Mouse (Mus musculus): ENCODE measurements around the gene Tmem130. TPM values are rescaled to one million over a fixed set of nuclear protein-coding genes. Genes with fewer than 3 reads are reported as not detected.

Gene Tmem130
- polyA plus RNA-seq, 2 experiments = 0.10 to 0.20 TPM

- no peak overlapping the region for H3K27ac ChIP-seq
- DNase-seq (ENCODE audit: low read depth in 3 of 3, low spot score in 3 of 3) (no peak), ATAC-seq (ENCODE audit: insufficient read depth) (no peak)
- no peak overlapping the region for H3K9ac ChIP-seq (replicated peaks)
- H3K4me3 ChIP-seq (ENCODE audit: insufficient read depth in 1 of 2, low read depth in 2 of 2, low read length in 2 of 2) = no peak overlapping the region
- peak; percentile 4; the same call in 1 of the 2 replicates for TF ChIP-seq CTCF (IDR thresholded peaks at IDR 0.05; ENCODE audit: low read depth)
- no peak for TF ChIP-seq EP300 (IDR thresholded peaks at IDR 0.05; ENCODE audit: low read depth)
- no peak overlapping the region for H3K4me2 ChIP-seq (ENCODE audit: low read depth)
- H3K36me3 ChIP-seq (replicated peaks; ENCODE audit: control insufficient read depth, insufficient read depth, low read depth) = no peaks in the 10 kb centered on the region
- no peaks in the 10 kb centered on the region for H3K9me3 ChIP-seq (ENCODE audit: control insufficient read depth, low read length)
- 0 out of 4 replicates have a peak, but pooled peaks cover 0 to 4% of the 10 kb centered on the region in 2 experiments for H3K4me1 ChIP-seq (replicated peaks; ENCODE audit: control insufficient read depth in 2 of 2, insufficient read depth in 2 of 2, low read length in 1 of 2)
- H3K27me3 ChIP-seq (ENCODE audit: control insufficient read depth, insufficient read depth, low read length) = no peaks in the 10 kb centered on the region
- 0% methylated on average over 5 of the region's 5 CpGs for WGBS (ENCODE audit: insufficient replicate concordance)
Observed at GRCm38 (mm10) chr5:144752432-144752831, 9.2 kb downstream of the Tmem130 start.

- no peak overlapping the region for H3K9ac ChIP-seq (replicated peaks)
- ATAC-seq (ENCODE audit: insufficient read depth) (no peak), DNase-seq (ENCODE audit: low read depth in 3 of 3, low spot score in 3 of 3) (no peak)
- no peaks in the 10 kb centered on the region for H3K36me3 ChIP-seq (replicated peaks; ENCODE audit: control insufficient read depth, insufficient read depth, low read depth)
- H3K27ac ChIP-seq = no peak overlapping the region
- H3K27me3 ChIP-seq (ENCODE audit: control insufficient read depth, insufficient read depth, low read length) = no peaks in the 10 kb centered on the region
- WGBS (ENCODE audit: insufficient replicate concordance) = 81% methylated on average over 14 of the region's 14 CpGs
- H3K4me3 ChIP-seq (ENCODE audit: insufficient read depth in 1 of 2, low read depth in 2 of 2, low read length in 2 of 2) = no peak overlapping the region
- H3K4me2 ChIP-seq (ENCODE audit: low read depth) = no peak overlapping the region
- H3K4me1 ChIP-seq (replicated peaks; ENCODE audit: control insufficient read depth in 2 of 2, insufficient read depth in 2 of 2, low read length in 1 of 2) = no peaks in the 10 kb centered on the region
- TF ChIP-seq CTCF (IDR thresholded peaks at IDR 0.05; ENCODE audit: low read depth) (no peak), EP300 (IDR thresholded peaks at IDR 0.05; ENCODE audit: low read depth) (no peak)
- H3K9me3 ChIP-seq (ENCODE audit: control insufficient read depth, low read length) = no peaks in the 10 kb centered on the region
Observed at GRCm38 (mm10) chr5:144737101-144737500, 24.5 kb downstream of the Tmem130 start.

GRCm38 (mm10) chr5:144734949-144735348 is 26.7 kb downstream of the Tmem130 start:
- no peak overlapping the region for H3K4me2 ChIP-seq (ENCODE audit: low read depth)
- H3K4me3 ChIP-seq (ENCODE audit: insufficient read depth in 1 of 2, low read depth in 2 of 2, low read length in 2 of 2) = no peak overlapping the region
- TF ChIP-seq CTCF (IDR thresholded peaks at IDR 0.05; ENCODE audit: low read depth) (peak; percentile 91), EP300 (IDR thresholded peaks at IDR 0.05; ENCODE audit: low read depth) (no peak)
- DNase-seq (ENCODE audit: low read depth in 3 of 3, low spot score in 3 of 3) (peak in 1 of 3 experiments; percentile 12), ATAC-seq (ENCODE audit: insufficient read depth) (no peak)
- H3K4me1 ChIP-seq (replicated peaks; ENCODE audit: control insufficient read depth in 2 of 2, insufficient read depth in 2 of 2, low read length in 1 of 2) = no peaks in the 10 kb centered on the region
- no peak overlapping the region for H3K27ac ChIP-seq
- 21% methylated on average over 8 of the region's 8 CpGs for WGBS (ENCODE audit: insufficient replicate concordance)
- H3K27me3 ChIP-seq (ENCODE audit: control insufficient read depth, insufficient read depth, low read length) = no peaks in the 10 kb centered on the region
- H3K9ac ChIP-seq (replicated peaks) = no peak overlapping the region
- H3K9me3 ChIP-seq (ENCODE audit: control insufficient read depth, low read length) = no peaks in the 10 kb centered on the region
- no peaks in the 10 kb centered on the region for H3K36me3 ChIP-seq (replicated peaks; ENCODE audit: control insufficient read depth, insufficient read depth, low read depth)

- no peak overlapping the region for H3K4me3 ChIP-seq (ENCODE audit: insufficient read depth in 1 of 2, low read depth in 2 of 2, low read length in 2 of 2)
- H3K9me3 ChIP-seq (ENCODE audit: control insufficient read depth, low read length) = no peaks in the 10 kb centered on the region
- H3K4me2 ChIP-seq (ENCODE audit: low read depth) = no peak overlapping the region
- ATAC-seq (ENCODE audit: insufficient read depth) (no peak), DNase-seq (ENCODE audit: low read depth in 3 of 3, low spot score in 3 of 3) (peak in 2 of 3 experiments; percentile 13)
- no peak for TF ChIP-seq EP300 (IDR thresholded peaks at IDR 0.05; ENCODE audit: low read depth)
- TF ChIP-seq CTCF (IDR thresholded peaks at IDR 0.05; ENCODE audit: low read depth) = peak; percentile 69
- H3K27me3 ChIP-seq (ENCODE audit: control insufficient read depth, insufficient read depth, low read length) = no peaks in the 10 kb centered on the region
- no peak overlapping the region for H3K9ac ChIP-seq (replicated peaks)
- H3K4me1 ChIP-seq (replicated peaks; ENCODE audit: control insufficient read depth in 2 of 2, insufficient read depth in 2 of 2, low read length in 1 of 2) = no peaks in the 10 kb centered on the region
- WGBS (ENCODE audit: insufficient replicate concordance) = 19% methylated on average over 4 of the region's 4 CpGs
- H3K36me3 ChIP-seq (replicated peaks; ENCODE audit: control insufficient read depth, insufficient read depth, low read depth) = no peaks in the 10 kb centered on the region
- no peak overlapping the region for H3K27ac ChIP-seq
Observed at GRCm38 (mm10) chr5:144733953-144734352, 27.7 kb downstream of the Tmem130 start.

- Histone ChIP-seq H3K4me3 (ENCODE audit: insufficient read depth in 1 of 2, low read depth in 2 of 2, low read length in 2 of 2) (no peak overlapping the region), H3K36me3 (replicated peaks; ENCODE audit: control insufficient read depth, insufficient read depth, low read depth) (no peaks in the 10 kb centered on the region), H3K27ac (no peak overlapping the region), H3K27me3 (ENCODE audit: control insufficient read depth, insufficient read depth, low read length) (no peaks in the 10 kb centered on the region), H3K4me2 (ENCODE audit: low read depth) (no peak overlapping the region), H3K9me3 (ENCODE audit: control insufficient read depth, low read length) (no peaks in the 10 kb centered on the region), H3K4me1 (replicated peaks; ENCODE audit: control insufficient read depth in 2 of 2, insufficient read depth in 2 of 2, low read length in 1 of 2) (no peaks in the 10 kb centered on the region), H3K9ac (replicated peaks) (no peak overlapping the region)
- ATAC-seq (ENCODE audit: insufficient read depth) (no peak), DNase-seq (ENCODE audit: low read depth in 3 of 3, low spot score in 3 of 3) (no peak)
- WGBS (ENCODE audit: insufficient replicate concordance) = 71% methylated on average over 8 of the region's 8 CpGs
- TF ChIP-seq EP300 (IDR thresholded peaks at IDR 0.05; ENCODE audit: low read depth) (no peak), CTCF (IDR thresholded peaks at IDR 0.05; ENCODE audit: low read depth) (no peak)
Observed at GRCm38 (mm10) chr5:144729216-144729615, 32.4 kb downstream of the Tmem130 start.

Measured in liver, embryonic 14.5 days (tissue).